Comparison of ENCODE assay signal across 9 mouse cellular contexts in the genomic region with DNA sequence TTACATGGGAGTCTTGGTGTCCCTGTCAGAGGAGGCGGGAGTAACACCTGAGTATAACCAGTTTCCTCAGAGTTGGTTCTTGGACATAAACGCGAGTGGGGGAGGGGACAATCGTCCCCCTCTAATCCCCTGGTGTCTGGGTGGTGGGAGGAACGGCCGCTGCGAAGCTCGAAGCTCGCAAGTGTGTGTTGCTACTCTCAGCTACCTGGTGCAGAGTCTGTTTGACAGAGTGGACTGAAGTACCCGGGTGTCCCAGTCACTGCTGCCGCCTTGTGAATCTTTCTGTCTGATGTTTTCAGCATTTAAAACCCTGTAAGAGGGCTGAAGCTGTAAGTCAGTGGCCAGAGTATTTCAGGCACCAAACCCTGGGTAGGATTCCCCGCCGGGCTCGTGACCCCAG. TPM values are rescaled to one million over a fixed set of nuclear protein-coding genes. Genes with fewer than 3 reads are reported as not detected.
DNase-seq lines count a peak whose midpoint lies in the region; ATAC-seq and TF ChIP-seq lines count a peak whose summit lies in the region.
"Had no signal": no experiment of that assay in that cellular context is flagged by ENCODE, and none has a peak within 500 bp of the region (broad histone marks: within the 10 kb centered on the region; RNA-seq: fewer than 3 reads in every experiment).

No protein-coding gene starts in this region.

- no peak for ATAC-seq in lung, embryonic 14.5 days (ENCODE audit: insufficient read depth)
- no peak for ATAC-seq in intestine, embryonic 16.5 days
- ATAC-seq in neural tube, embryonic 15.5 days (ENCODE audit: low FRiP score) = peak; percentile 30; the same call in 1 of the 2 replicates

- WGBS in lung, embryonic 14.5 days = 5% methylated on average over 14 of the region's 14 CpGs
- WGBS in intestine, embryonic 16.5 days = 8% methylated on average over 14 of the region's 14 CpGs
- 5% methylated on average over 14 of the region's 14 CpGs for WGBS in neural tube, embryonic 15.5 days

- H3K9ac ChIP-seq in lung, embryonic 14.5 days = no peak overlapping the region
- peak overlapping the region; percentile 77 for H3K9ac ChIP-seq in intestine, embryonic 16.5 days (ENCODE audit: low read depth, low read length)
- peak overlapping the region; percentile 65 for H3K9ac ChIP-seq in neural tube, embryonic 15.5 days (replicated peaks)

- H3K4me2 ChIP-seq in lung, embryonic 14.5 days = peak overlapping the region; percentile 92
- peak overlapping the region; percentile 95 for H3K4me2 ChIP-seq in intestine, embryonic 16.5 days (ENCODE audit: low read depth, low read length)
- H3K4me2 ChIP-seq in neural tube, embryonic 15.5 days = peak overlapping the region; percentile 79

- no peaks in the 10 kb centered on the region for H3K4me1 ChIP-seq in lung, embryonic 14.5 days (ENCODE audit: insufficient read depth)
- H3K4me1 ChIP-seq in intestine, embryonic 16.5 days (ENCODE audit: control insufficient read depth, insufficient read depth, low read length) = peaks cover 4% of the 10 kb centered on the region; the same call in 1 of the 2 replicates
- peaks cover 36% of the 10 kb centered on the region for H3K4me1 ChIP-seq in neural tube, embryonic 15.5 days

- H3K36me3 ChIP-seq in lung, embryonic 14.5 days (ENCODE audit: insufficient read depth) = no peaks in the 10 kb centered on the region
- H3K36me3 ChIP-seq in intestine, embryonic 16.5 days (ENCODE audit: control insufficient read depth, insufficient read depth, low read length) = no peaks in the 10 kb centered on the region
- H3K36me3 ChIP-seq in neural tube, embryonic 15.5 days = no peaks in the 10 kb centered on the region

- peaks cover 33% of the 10 kb centered on the region for H3K27me3 ChIP-seq in lung, embryonic 14.5 days (ENCODE audit: insufficient read depth, low read length)
- H3K27me3 ChIP-seq in intestine, embryonic 16.5 days (replicated peaks; ENCODE audit: control insufficient read depth, insufficient read depth, low read length) = peaks cover 14% of the 10 kb centered on the region; the same call in 1 of the 2 replicates
- H3K27me3 ChIP-seq in neural tube, embryonic 15.5 days (replicated peaks) = peaks cover 20% of the 10 kb centered on the region

- H3K27ac ChIP-seq in lung, embryonic 14.5 days (ENCODE audit: low read depth) = no peak overlapping the region
- H3K27ac ChIP-seq in intestine, embryonic 16.5 days (ENCODE audit: low read length) = no peak overlapping the region
- H3K27ac ChIP-seq in neural tube, embryonic 15.5 days (replicated peaks) = 0 out of 2 replicates have a peak overlapping the region, but pooled peaks have one; percentile 2

- no peaks in the 10 kb centered on the region for H3K9me3 ChIP-seq in lung, embryonic 14.5 days (ENCODE audit: low read depth, low read length)
- no peaks in the 10 kb centered on the region for H3K9me3 ChIP-seq in intestine, embryonic 16.5 days (ENCODE audit: control insufficient read depth, low read length)
- H3K9me3 ChIP-seq in neural tube, embryonic 15.5 days (replicated peaks) = no peaks in the 10 kb centered on the region

- peak overlapping the region; percentile 59 for H3K4me3 ChIP-seq in lung, embryonic 14.5 days (ENCODE audit: low read depth, low read length)
- peak overlapping the region; percentile 73 for H3K4me3 ChIP-seq in intestine, embryonic 16.5 days (ENCODE audit: low read length)
- H3K4me3 ChIP-seq in neural tube, embryonic 15.5 days (replicated peaks) = peak overlapping the region; percentile 72

- DNase-seq in adrenal gland, postnatal 14 days = peak; percentile 23
- DNase-seq in adrenal gland, postnatal 4 days (ENCODE audit: low spot score in 2 of 2) = no peak
- no peak for DNase-seq in lung, embryonic 14.5 days
- no peak for DNase-seq in lung, postnatal 25 days (ENCODE audit: low spot score)
- no peak for DNase-seq in urinary bladder, adult 2 months (ENCODE audit: low spot score)
- no peak for DNase-seq in frontal cortex, adult 2 months (ENCODE audit: extremely low spot score in 1 of 2, low spot score in 1 of 2)

- no peak for TF ChIP-seq CTCF in lung, embryonic 14.5 days (IDR thresholded peaks at IDR 0.05; ENCODE audit: low read depth)

RNA-seq across cellular contexts. Expression of a gene that starts 1.0 kb away (rescaled TPM):
- 7.7 and 9.7 TPM in 2 replicates for total RNA-seq in adrenal gland, postnatal 14 days (2021)
- total RNA-seq in adrenal gland, postnatal 4 days (2021) = 10 to 100 TPM; 10.2 to 10.4 TPM
- polyA plus RNA-seq in lung, embryonic 14.5 days (2014; fragmentation: Nextera tagmentation; extraction: Ambion mirVana) = 4.4 and 4.9 TPM in 2 replicates
- 6.0 and 7.0 TPM in 2 replicates for polyA plus RNA-seq in intestine, embryonic 16.5 days (2015; fragmentation: Nextera tagmentation; extraction: Ambion mirVana)
- 16.7 and 18.6 TPM in 2 replicates for polyA plus RNA-seq in neural tube, embryonic 15.5 days (2015; fragmentation: Nextera tagmentation; extraction: Ambion mirVana)
- polyA plus RNA-seq in urinary bladder, adult 2 months (2012; rRNA removed) = 11.4 and 14.3 TPM in 2 replicates
- 19.4 and 20.2 TPM in 2 replicates for polyA plus RNA-seq in frontal cortex, adult 2 months (2012; rRNA removed)
- total RNA-seq: common myeloid progenitor, adult 5-6 weeks had no signal
